Mouse (Mus musculus) cerebellum, adult 8-10 months (tissue): ENCODE results near the gene Ddx31.
A peak's percentile ranks its signal among the peaks of the same experiment; 100 is the strongest.

ENCODE experiments used
- DNase-seq: peaks from one replicate; pipeline ENCODE4 v3.0.0; 2022

Ddx31 gene

DNA sequence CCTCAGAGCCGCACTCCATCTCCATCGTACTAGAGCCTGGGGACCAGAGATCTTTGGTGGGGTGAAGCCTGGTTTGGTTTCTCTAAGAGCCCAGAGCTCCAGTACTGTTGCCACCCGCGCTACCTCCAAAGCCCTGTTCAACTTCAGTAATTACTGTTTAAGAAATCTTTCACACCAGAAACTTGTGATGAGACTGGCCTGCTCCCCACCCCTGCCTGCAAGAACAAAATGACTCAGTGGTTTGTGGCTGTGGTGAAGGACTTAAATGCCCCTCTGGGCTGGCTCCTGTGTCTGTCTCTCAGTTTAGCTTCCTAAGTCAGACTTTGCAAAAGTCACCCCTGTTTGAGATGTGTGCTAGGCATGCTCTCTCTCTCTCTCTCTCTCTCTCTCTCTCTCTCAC lies 72.8 kb downstream of the Ddx31 start:
- DNase-seq: no peak

DNA sequence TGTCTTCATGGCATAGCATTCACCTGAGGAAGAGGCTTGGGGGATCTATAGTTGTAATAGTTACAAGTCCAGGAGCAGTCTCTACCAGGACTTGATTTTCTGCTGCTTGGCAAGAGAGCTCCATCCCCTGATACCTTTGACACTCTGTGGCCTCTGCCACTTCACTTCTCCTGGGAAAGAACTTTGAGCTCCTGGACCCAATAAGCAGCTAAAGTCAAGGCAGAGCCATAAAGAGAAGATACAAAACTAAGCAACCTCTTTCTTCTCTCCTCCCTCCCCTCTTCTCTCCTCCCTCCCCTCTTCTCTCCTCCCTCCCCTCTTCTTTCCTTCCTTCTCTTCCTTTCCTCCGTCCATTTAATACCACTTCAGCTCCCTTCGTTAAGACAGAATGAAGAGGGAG lies 73.9 kb downstream of the Ddx31 start:
- no peak for DNase-seq

DNA sequence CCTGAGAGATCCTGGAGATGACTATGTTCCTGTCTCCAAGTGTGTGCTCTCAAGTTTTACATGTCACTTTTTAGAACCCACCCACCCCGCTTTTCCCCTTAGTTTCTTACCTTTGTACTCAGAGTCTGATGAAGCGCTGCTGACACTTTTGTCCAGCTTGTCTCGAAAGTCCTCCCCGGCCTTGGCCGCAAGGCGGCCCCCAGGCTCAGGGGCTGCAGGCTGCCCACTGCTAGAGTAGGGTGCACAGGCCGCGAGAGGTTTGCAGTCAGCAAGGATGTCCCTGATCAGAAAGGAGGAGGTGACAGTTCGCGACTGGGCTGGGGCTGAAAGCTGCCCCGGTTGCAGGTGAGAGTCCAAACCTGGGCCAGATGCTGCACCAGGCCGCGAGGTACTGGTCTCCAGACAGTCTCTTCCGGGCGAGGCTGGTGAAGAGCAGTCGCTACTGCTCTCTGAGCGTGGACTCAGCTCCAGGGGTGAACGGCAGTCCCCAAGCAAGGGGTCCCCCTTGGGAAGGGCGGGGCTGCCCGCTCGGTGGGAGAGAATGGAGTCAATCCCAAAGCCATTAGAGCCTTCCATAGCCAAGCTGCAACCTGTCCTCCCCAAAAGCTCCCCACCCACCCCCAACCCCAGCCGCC lies 75.0 kb downstream of the Ddx31 start:
- DNase-seq: no peak

DNA sequence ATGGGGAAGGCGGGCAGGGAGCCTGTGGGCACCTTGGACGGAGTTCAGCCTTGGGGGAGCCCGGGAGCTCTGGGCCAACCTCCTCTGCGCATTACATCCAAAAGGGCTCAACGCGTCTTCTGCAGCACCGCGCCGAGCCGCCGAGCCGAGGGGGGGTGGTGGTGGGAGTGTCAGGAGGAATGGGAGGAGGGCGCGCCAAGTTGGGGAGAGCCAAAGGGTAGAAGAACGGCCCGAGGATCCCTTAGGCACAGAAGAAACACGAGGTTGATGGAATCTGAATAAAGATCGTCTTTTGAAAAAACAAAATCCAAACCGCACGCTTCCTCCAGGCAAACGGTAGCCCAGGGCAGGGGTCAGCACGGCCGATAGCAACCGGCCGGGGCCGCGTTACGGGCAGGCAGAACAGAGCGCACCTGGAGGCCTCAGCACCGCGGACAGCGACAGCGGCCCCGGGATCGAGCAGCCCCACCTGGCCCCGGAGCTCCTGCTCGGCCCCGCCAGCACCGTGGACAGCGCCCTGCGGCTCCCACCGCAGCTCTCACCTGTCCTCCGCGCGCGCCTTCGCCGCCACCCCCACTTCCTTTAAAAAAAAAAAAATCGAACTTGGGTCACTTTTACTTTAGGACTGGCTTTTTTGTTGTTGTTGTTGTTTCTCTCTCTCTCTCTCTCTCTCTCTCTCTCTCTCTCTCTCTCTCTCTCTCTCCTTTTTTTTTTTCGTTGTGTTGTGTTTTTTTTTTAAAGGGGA lies 75.7 kb downstream of the Ddx31 start:
- DNase-seq: peak; percentile 56

DNA sequence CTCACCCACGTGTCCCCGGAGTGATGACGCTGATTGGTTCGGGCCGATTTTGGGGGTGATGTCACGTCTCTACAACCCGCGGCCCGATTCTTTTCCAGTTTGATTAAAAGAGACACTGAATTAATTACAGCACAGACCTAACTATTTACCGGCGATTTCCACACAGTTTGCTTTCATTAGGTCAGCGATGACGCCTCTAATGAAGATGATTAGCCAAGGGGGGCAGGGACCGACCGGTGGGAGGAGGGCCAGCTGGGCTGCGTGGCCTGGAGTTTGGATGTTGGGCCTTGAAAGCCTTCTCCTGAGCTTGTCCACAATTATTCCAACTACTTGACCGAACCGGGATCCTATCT lies 76.3 kb downstream of the Ddx31 start, which contains the start of gene Barhl1:
Barhl1 (minus strand) TSS at position 156 of the 353 bp plus-strand sequence.
- DNase-seq: peak; percentile 69

DNA sequence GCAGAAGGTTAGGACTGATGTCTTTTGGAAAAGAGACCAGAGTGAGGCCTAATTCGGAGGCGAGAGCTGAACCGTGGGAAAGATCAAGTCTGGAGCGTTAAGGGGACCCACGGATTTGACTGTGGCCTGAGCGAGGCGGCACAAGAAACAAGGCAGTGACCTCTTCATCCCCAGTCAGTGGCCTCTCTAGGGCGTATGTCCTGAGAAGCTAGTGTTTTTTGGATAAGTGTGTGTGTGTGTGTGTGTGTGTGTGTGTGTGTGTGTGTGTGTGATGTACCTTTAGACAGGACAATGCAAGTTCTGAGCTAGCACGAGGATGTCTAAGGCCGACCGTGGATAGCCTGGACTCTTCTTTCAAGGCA lies 76.9 kb downstream of the Ddx31 start:
- peak; percentile 20 for DNase-seq

DNA sequence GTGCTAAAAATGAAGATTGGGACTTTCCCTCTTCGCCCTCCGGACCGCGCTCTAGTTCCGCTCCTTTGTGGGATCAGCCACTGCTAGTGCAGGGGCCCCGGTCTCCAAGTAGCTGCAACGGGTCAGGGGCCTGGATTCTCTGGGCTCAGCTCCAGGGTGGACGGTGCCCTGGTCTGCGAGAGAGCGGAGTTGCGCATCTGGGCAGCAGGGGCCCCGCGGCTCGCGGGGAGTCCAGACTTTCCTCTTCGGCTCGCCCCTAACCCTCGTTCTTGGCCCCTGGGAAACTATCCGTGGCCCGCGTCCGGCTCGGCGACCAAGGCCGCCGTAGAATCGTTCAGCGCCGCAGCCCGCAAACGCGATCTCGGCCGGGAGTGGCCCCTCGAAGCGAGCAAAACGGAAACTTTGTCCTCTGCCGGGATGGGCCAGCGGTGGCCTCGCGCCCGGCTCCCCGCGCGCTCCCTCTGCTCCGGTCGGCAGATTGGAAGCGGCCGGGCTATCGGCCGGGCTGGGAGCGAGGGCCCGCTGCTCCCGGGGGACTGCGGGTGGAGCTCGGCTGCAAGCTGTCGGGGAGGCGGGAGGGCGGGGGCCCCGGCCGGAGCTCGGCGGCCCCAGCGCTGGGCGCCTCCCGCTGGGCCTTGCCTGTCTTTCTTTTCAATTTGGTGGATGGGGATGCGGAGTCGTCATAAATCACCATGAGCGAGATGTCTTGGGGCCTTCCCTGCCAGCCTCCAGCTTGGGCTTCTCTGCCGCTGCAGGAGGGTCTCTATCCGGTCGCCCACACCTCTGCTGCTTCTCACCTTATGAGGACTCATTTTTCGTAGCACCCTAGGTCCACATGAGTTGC lies 77.5 kb downstream of the Ddx31 start:
- peak; percentile 45 for DNase-seq

DNA sequence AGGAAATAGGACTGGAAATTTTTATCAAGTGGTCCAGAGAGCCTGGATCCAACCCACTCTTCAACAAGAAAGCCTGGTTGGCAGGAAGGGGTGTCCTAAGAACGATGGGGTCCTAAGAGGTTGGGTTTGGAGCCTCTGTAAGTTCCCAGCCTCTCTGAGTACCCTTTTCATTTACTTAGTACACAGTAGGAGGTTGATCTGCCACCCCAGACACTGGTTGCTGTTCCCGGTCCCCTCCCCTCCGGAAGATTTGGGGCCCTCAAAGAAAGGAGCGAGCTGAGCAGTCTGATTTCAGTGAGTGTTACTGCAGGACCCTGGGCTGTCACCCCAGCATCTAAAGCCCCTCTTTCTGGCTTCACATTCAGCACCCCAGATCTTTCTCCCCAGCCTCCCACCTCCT lies 78.8 kb downstream of the Ddx31 start:
- no peak for DNase-seq

DNA sequence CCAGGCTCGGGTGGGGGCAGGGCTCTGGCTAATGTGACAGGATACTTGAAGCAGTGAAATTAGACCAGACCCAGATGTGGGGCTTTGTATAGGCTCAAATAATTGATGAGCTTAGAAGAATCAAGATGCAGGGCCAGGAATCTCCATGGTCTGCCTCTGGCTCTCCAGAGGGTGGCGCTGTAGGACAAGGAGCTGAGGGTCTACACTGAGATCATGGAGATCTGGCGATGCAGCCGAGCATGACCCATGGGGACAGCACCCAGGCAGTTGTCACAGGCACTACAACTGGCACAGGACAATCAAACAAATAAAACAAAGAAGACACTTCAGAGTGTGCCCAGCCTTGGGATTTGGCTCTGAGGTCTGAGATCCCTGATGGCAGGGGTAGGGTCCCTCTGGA lies 83.7 kb downstream of the Ddx31 start:
- DNase-seq: peak; percentile 65

DNA sequence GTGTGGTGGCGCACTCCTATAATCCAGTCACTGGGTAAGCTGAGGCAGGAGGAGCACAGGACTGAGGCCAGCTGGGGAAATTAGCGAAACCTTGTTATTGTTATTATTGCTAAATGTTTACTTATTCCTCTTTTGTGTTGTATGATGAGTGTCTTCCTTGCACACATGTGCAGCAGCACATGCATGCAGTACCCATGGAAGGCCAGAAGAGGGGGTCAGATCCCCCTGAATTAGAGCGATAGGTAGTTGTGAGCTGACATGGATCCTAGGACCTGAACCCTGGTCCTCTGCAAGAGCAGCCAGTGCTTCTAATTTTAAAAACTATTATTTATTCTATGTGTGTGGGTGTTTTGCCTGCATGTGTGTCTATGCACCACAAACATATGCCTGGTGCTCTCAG lies 90.4 kb downstream of the Ddx31 start:
- DNase-seq: no peak

DNA sequence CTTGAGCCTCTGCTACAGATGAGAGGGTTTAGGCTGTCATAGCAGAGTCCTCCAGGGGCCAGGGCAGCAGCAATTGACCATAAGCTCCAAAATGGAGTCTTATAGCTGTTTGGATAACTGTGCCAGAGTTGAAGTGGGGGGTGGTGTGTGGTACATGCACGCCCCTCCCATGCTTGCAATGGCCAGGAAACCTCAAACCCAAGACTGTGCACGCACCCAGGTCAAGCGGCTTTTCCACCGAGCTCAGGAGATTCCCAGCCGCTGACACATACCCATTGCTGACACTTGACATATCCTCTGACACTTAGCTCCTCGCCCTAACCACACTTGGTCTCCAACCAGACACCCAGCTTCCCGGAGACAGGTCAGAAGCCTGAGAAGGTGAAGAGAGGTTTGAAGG lies 98.8 kb downstream of the Ddx31 start:
- no peak for DNase-seq

DNA sequence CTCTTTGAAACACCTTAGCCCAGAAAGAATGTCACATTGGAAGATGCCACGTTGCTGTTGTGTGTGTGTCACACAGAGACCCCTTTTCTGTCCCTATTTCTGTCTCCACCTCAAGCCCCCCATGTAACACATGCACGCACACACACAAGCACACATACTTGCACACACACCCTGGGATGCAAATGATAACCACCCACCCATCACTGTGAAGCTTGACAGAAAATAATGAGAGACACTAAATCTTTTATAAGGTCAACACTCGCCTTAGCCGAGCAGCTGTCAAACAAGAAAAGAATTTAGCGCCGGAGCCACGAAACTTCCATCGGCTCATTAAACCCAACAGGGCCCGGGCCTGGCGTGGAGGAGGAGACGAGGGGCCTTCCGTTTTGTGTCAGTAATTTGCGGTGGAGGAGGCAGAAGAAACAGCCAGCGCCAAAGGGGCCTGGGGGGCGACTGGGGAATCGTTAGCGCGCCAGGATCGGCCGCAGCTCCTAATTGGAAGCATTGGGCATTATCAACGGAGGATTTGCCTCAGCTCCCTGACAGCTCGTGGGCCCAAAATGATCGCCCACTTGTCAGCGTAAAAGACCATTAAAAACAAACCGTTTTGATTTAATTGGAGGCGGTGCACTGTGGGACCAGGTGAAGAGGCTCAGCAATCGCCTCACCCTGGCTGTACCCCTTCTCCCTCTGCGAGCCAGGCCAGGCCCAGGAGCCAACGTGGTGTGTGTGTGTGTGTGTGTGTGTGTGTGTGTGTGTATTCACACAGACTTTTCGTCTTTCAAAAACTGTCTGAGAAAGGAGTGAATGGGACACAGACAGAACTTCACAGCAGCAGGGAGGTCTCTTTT lies 103.7 kb downstream of the Ddx31 start:
- no peak for DNase-seq

DNA sequence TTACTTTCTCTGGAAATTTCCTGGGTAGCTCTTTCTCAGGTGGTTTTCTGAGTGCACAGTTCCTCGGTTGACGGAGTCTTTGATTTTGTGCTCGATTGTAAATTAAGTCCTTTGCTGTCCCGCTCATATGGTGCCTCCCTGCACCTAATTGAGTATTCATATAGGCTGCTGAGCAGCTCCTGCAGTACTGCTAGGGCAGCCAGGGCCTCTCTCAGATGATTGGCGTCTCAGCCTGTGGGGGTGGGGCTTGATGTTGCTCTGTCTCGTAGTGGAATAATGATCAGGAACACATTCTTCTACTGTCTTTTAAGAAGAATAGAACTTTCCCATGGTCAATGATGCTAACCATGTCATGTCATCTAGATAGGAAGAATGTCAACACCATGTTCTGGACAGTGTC lies 105.2 kb downstream of the Ddx31 start:
- DNase-seq: no peak

DNA sequence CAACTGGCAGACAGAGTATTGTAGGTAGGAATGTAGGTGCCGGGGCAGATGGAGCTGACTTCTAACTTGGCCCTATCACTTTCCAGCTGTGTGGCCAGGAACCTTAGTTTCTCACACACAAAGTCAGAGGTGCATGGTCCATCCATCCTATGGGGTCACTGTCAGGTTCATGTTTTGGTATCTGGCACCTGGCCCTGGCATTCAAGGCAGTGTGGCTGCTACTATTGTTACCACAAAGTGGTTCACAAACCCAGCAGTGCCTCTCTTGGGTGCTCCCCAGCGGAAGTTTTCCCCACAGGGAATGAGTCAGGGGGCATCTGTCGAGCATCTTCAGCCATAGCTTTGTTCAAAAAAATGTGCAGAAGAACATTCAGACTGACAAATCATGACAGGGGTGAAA lies 106.1 kb downstream of the Ddx31 start:
- DNase-seq: no peak

DNA sequence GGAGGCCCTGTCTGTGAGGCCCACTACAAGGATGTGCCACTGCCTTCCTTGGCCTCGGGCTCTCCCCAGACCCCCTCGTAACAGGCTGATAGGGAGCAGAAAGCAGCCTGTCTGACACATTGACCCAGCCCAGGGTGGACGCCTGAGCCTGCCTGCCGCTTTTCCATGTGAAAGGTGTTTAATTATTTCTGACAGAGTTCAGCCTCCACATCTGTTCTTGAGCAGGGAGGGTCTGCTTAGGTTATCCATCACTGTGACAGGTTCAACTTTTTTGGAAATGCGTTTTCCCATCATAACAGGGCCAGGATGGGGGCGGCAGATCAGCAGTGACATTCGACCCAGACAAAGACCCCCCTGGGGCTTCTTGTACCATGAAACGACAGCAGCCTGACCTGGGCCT lies 112.8 kb downstream of the Ddx31 start:
- no peak for DNase-seq

DNA sequence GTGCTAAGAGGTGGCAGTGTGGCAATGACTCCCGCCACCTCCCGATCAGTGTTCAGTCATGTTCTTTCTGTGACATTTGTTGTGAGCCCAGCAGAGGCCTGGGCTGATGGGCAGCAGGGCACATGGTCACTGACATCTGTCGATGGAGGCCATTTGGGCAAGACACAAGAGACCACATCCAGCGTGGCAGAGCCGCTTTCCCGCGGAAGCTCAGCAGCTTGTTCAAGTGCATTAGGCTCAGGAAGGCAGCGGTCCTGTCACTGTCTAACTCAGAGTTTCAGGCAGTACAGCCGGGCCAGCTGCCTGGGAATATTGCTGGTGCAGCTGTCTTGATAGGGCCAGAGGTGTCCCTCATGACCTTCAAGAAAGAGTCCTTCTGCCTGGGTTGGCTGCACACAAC lies 114.4 kb downstream of the Ddx31 start:
- no peak for DNase-seq
